9 mouse cellular contexts compared by ENCODE assay signal in genomic region chr4:154639126-154639525, GRCm38 (mm10). TPM values are rescaled to one million over a fixed set of nuclear protein-coding genes. Genes with fewer than 3 reads are reported as not detected.
DNase-seq lines count a peak whose midpoint lies in the region; ATAC-seq lines count a peak whose summit lies in the region.
"Had no signal": no experiment of that assay in that cellular context is flagged by ENCODE, and none has a peak within 500 bp of the region (broad histone marks: within the 10 kb centered on the region; RNA-seq: fewer than 3 reads in every experiment).

No protein-coding gene starts in this region.

- 1% methylated on average over 7 of the region's 7 CpGs for WGBS in midbrain, embryonic 10.5 days
- 4% methylated on average over 7 of the region's 7 CpGs for WGBS in midbrain, embryonic 15.5 days
- WGBS in limb, embryonic 11.5 days, result 0% methylated on average over 7 of the region's 7 CpGs
- WGBS in stomach, embryonic 14.5 days, result 4% methylated on average over 7 of the region's 7 CpGs

- no peaks in the 10 kb centered on the region for H3K9me3 ChIP-seq in midbrain, embryonic 10.5 days (replicated peaks)
- no peaks in the 10 kb centered on the region for H3K9me3 ChIP-seq in midbrain, embryonic 15.5 days
- H3K9me3 ChIP-seq in limb, embryonic 11.5 days (ENCODE audit: control insufficient read depth, low read length), result no peaks in the 10 kb centered on the region
- no peaks in the 10 kb centered on the region for H3K9me3 ChIP-seq in stomach, embryonic 14.5 days (ENCODE audit: control insufficient read depth, low read depth, low read length)

- no peak overlapping the region for H3K27ac ChIP-seq in midbrain, embryonic 10.5 days (replicated peaks)
- H3K27ac ChIP-seq in midbrain, embryonic 15.5 days, result no peak overlapping the region
- peak overlapping the region; percentile 99 for H3K27ac ChIP-seq in limb, embryonic 11.5 days (replicated peaks; ENCODE audit: low read depth, low read length)
- no peak overlapping the region for H3K27ac ChIP-seq in stomach, embryonic 14.5 days (ENCODE audit: low read length)

- peaks cover 80% of the 10 kb centered on the region for H3K4me1 ChIP-seq in midbrain, embryonic 10.5 days
- peaks cover 41% of the 10 kb centered on the region for H3K4me1 ChIP-seq in midbrain, embryonic 15.5 days
- peaks cover 56% of the 10 kb centered on the region for H3K4me1 ChIP-seq in limb, embryonic 11.5 days (ENCODE audit: control insufficient read depth, insufficient read depth, low read length)
- peaks cover 7% of the 10 kb centered on the region; the same call in 1 of the 2 replicates for H3K4me1 ChIP-seq in stomach, embryonic 14.5 days (ENCODE audit: control insufficient read depth, insufficient read depth, low read length)

- DNase-seq in midbrain, embryonic 10.5 days (ENCODE audit: low spot score), result peak; percentile 69
- DNase-seq in heart, postnatal 4 days, result peak; percentile 55
- DNase-seq in limb, embryonic 11.5 days (ENCODE audit: low spot score), result peak; percentile 64
- no peak for DNase-seq in thymus, postnatal 4 days
- no peak for DNase-seq in natural killer cell, adult 2 months (ENCODE audit: low spot score in 2 of 2)
- DNase-seq in right cerebral cortex, postnatal 10 days (ENCODE audit: low spot score in 2 of 2), result no peak

- no peak overlapping the region for H3K9ac ChIP-seq in midbrain, embryonic 15.5 days
- H3K9ac ChIP-seq in limb, embryonic 11.5 days (ENCODE audit: low read length), result peak overlapping the region; percentile 100
- H3K9ac ChIP-seq in stomach, embryonic 14.5 days (replicated peaks; ENCODE audit: low read depth, low read length), result no peak overlapping the region

- H3K4me2 ChIP-seq in midbrain, embryonic 15.5 days, result no peak overlapping the region
- peak overlapping the region; percentile 97 for H3K4me2 ChIP-seq in limb, embryonic 11.5 days (ENCODE audit: low read depth, severe bottlenecking)
- H3K4me2 ChIP-seq in stomach, embryonic 14.5 days (replicated peaks; ENCODE audit: low read depth, low read length), result peak overlapping the region; percentile 72; the same call in 1 of the 2 replicates

- H3K4me3 ChIP-seq in midbrain, embryonic 10.5 days, result no peak overlapping the region
- no peak overlapping the region for H3K4me3 ChIP-seq in midbrain, embryonic 15.5 days
- peak overlapping the region; percentile 98 for H3K4me3 ChIP-seq in limb, embryonic 11.5 days (ENCODE audit: low read depth, low read length)
- H3K4me3 ChIP-seq in stomach, embryonic 14.5 days (ENCODE audit: low read depth, low read length), result no peak overlapping the region

- no peaks in the 10 kb centered on the region for H3K36me3 ChIP-seq in midbrain, embryonic 10.5 days
- no peaks in the 10 kb centered on the region for H3K36me3 ChIP-seq in midbrain, embryonic 15.5 days (replicated peaks)
- H3K36me3 ChIP-seq in limb, embryonic 11.5 days (ENCODE audit: control insufficient read depth, insufficient read depth, low read length), result no peaks in the 10 kb centered on the region
- H3K36me3 ChIP-seq in stomach, embryonic 14.5 days (ENCODE audit: control insufficient read depth, insufficient read depth, low read length), result no peaks in the 10 kb centered on the region

- H3K27me3 ChIP-seq in midbrain, embryonic 10.5 days (ENCODE audit: low read depth, poor library complexity, severe bottlenecking), result peaks cover 99% of the 10 kb centered on the region
- peaks cover 75% of the 10 kb centered on the region for H3K27me3 ChIP-seq in midbrain, embryonic 15.5 days (replicated peaks)
- H3K27me3 ChIP-seq in limb, embryonic 11.5 days (ENCODE audit: control insufficient read depth, insufficient read depth, low read length), result peaks cover 5% of the 10 kb centered on the region; the same call in 1 of the 2 replicates
- H3K27me3 ChIP-seq in stomach, embryonic 14.5 days (ENCODE audit: control insufficient read depth, insufficient read depth, low read length), result peaks cover 43% of the 10 kb centered on the region

- ATAC-seq in midbrain, embryonic 15.5 days (replicated peaks), result no peak
- ATAC-seq in limb, embryonic 11.5 days (ENCODE audit: insufficient number of reproducible peaks, low FRiP score, low TSS enrichment, low read depth), result no peak
- ATAC-seq in stomach, embryonic 14.5 days (ENCODE audit: insufficient number of reproducible peaks, insufficient read depth, low FRiP score, low read depth), result no peak

RNA-seq across cellular contexts. Expression of gene Prdm16, which starts 2.5 kb away (rescaled TPM):
- polyA plus RNA-seq in midbrain, embryonic 10.5 days (2016; fragmentation: Nextera tagmentation; extraction: Ambion mirVana), result 12.5 and 14.1 TPM in 2 replicates
- polyA plus RNA-seq in midbrain, embryonic 15.5 days (2015; fragmentation: Nextera tagmentation; extraction: Ambion mirVana), result 11.2 and 11.5 TPM in 2 replicates
- total RNA-seq in heart, postnatal 4 days (2021), result 10 to 100 TPM; 25.5 to 26.8 TPM
- 78.2 and 87.1 TPM in 2 replicates for polyA plus RNA-seq in limb, embryonic 11.5 days (2014; fragmentation: Nextera tagmentation; extraction: Ambion mirVana)
- 18.4 and 21.8 TPM in 2 replicates for polyA plus RNA-seq in stomach, embryonic 14.5 days (2014; fragmentation: Nextera tagmentation; extraction: Ambion mirVana)

RNA-seq across cellular contexts. Expression of gene Actrt2, which starts 28.5 kb away (rescaled TPM):
- not detected in 2 replicates for polyA plus RNA-seq in midbrain, embryonic 10.5 days (2016; fragmentation: Nextera tagmentation; extraction: Ambion mirVana)
- not detected in 2 replicates for polyA plus RNA-seq in midbrain, embryonic 15.5 days (2015; fragmentation: Nextera tagmentation; extraction: Ambion mirVana)
- not detected for total RNA-seq in heart, postnatal 4 days (2021)
- polyA plus RNA-seq in limb, embryonic 11.5 days (2014; fragmentation: Nextera tagmentation; extraction: Ambion mirVana), result not detected in 2 replicates
- not detected in 2 replicates for polyA plus RNA-seq in stomach, embryonic 14.5 days (2014; fragmentation: Nextera tagmentation; extraction: Ambion mirVana)
- total RNA-seq: ES-E14 had no signal

Comparison
In these comparisons a context has a peak if more than half of its experiments do, and no peak if none do; other contexts are left out.
1. DNase-seq: peak in midbrain, embryonic 10.5 days (single experiment), heart, postnatal 4 days (single experiment) and limb, embryonic 11.5 days (single experiment); none in thymus, postnatal 4 days (single experiment), natural killer cell, adult 2 months (0 of 2) and right cerebral cortex, postnatal 10 days (0 of 2).